Mouse (Mus musculus) cerebellum, adult 2 months (tissue): ENCODE measurements around the gene Ppp3r2. TPM values are rescaled to one million over a fixed set of nuclear protein-coding genes. Genes with fewer than 3 reads are reported as not detected.

ENCODE experiments used
- DNase-seq, 2 experiments: peaks; one replicate each; pipeline ENCODE4 v3.0.0; 2021
- H3K27ac ChIP-seq: fragments of 200-500 bp; 2 replicates; pipeline ENCODE4 v1.5.1; 2012; ENCODE audit warnings: low read length, control low read depth, inconsistent platforms; ENCODE audit not compliant: insufficient read depth
- H3K27me3 ChIP-seq: fragments of 200-500 bp; 2 replicates; pipeline ENCODE4 v1.6.1; 2012; ENCODE audit warnings: inconsistent platforms, mild to moderate bottlenecking, low read length, moderate library complexity; ENCODE audit not compliant: control insufficient read depth, insufficient read depth
- H3K4me1 ChIP-seq: fragments of 200-500 bp; 2 replicates; pipeline ENCODE4 v1.6.1; 2011; ENCODE audit warnings: low read length; ENCODE audit not compliant: control insufficient read depth, insufficient read depth
- H3K4me3 ChIP-seq: fragments of 200-500 bp; replicated peaks from 2 replicates; pipeline ENCODE3; 2011; ENCODE audit warnings: mild to moderate bottlenecking, low read depth, low read length, control low read depth; ENCODE audit not compliant: insufficient read depth
- CTCF ChIP-seq: fragments of 200-500 bp; IDR thresholded peaks from 2 replicates; pipeline ENCODE4 v1.5.1; 2011; ENCODE audit warnings: low read depth, mild to moderate bottlenecking, control low read depth, low read length, moderate library complexity, borderline replicate concordance; ENCODE audit not compliant: insufficient read depth
- POLR2A ChIP-seq: fragments of 200-500 bp; IDR thresholded peaks from 2 replicates; pipeline ENCODE4 v1.6.1; 2011; ENCODE audit warnings: low read length, control low read depth, borderline replicate concordance; ENCODE audit not compliant: insufficient read depth
- WGBS: fragments of 180-500 bp; shearing (Covaris S2); methylation state at CpG from one replicate; pipeline ENCODE4 v1.1.7; 2018; 5-methylcytosine and 5-hydroxymethylcytosine counted together
- polyA plus RNA-seq: library from polyadenylated mRNA; depleted of rRNA; stranded (reverse); fragments of >200 nt; gene quantifications from 2 replicates; pipeline ENCODE4 v1.2.3, GENCODE M21; 2012

The Ppp3r2 gene
- polyA plus RNA-seq, 1 experiment, result 0.20 TPM

DNA sequence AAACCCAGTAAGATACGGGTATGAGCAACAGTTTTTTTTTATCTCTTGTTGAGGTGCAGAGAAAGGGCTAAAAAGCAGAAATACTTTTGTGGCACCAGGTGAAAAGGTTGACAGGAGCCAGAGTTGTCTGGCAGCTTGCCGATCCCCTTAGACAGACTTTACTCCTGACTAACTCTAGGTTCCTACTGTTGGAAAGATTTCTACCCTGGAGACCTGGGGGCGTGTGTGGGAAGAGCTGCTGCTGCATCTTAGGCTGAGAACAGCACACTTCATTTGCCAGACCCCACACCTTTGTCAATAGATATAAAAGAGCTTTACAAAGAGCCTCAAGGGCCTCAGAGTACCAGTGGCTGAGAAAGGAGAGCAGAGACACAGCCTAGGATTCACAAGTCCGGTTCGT lies 17.0 kb downstream of the Ppp3r2 start:
- Histone ChIP-seq H3K4me1 (no peaks in the 10 kb centered on the region), H3K4me3 (no peak overlapping the region), H3K27me3 (no peaks in the 10 kb centered on the region), H3K27ac (no peak overlapping the region)
- no peak for DNase-seq
- TF ChIP-seq POLR2A (no peak), CTCF (no peak)
- WGBS, result 86% methylated on average over 5 of the region's 5 CpGs

DNA sequence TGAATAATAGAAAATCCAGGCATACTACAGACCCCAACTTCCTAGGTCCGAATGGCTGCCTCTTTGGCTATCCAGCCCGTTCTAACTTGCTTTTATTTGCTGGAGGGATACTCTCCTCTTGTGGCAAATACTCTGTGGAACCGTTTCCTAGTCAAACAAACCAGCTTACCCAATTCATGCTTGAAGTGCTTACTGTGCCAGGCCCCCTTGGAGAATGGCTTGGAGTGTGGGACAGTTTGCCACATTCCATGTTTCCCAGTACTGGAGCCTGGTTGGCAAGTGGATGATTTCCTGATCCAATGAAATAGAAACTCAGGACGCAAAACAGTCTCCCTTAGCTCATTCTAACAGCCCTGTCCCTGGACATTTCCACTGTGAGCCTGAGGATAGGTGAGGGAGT lies 19.6 kb downstream of the Ppp3r2 start:
- no peaks in the 10 kb centered on the region for H3K4me1 ChIP-seq
- no peak overlapping the region for H3K4me3 ChIP-seq
- TF ChIP-seq CTCF (no peak), POLR2A (no peak)
- no peak for DNase-seq
- 78% methylated on average over 4 of the region's 4 CpGs for WGBS
- no peaks in the 10 kb centered on the region for H3K27me3 ChIP-seq
- no peak overlapping the region for H3K27ac ChIP-seq

DNA sequence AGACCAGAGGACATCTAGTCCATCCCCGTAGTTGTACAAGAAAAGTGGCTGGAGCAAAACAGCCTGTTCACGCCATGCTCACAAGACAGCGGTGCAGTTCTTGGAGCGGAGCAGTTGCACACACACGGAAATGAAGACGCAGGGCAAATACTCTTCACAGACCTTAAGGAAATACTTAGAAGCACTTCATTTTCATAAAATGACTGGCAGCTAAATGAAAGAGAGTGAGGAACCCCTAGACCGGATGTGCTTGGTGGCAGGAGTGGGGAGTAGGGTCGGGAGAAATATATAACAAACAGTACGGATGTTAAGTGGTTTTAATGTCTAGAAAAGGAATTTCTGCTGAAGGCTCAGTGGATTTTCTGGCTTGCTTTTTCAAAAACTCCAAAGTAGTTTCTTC lies 20.2 kb downstream of the Ppp3r2 start:
- Histone ChIP-seq H3K27ac (no peak overlapping the region), H3K4me1 (no peaks in the 10 kb centered on the region), H3K4me3 (no peak overlapping the region), H3K27me3 (no peaks in the 10 kb centered on the region)
- TF ChIP-seq POLR2A (no peak), CTCF (no peak)
- no peak for DNase-seq
- WGBS, result 98% methylated on average over 9 of the region's 9 CpGs

DNA sequence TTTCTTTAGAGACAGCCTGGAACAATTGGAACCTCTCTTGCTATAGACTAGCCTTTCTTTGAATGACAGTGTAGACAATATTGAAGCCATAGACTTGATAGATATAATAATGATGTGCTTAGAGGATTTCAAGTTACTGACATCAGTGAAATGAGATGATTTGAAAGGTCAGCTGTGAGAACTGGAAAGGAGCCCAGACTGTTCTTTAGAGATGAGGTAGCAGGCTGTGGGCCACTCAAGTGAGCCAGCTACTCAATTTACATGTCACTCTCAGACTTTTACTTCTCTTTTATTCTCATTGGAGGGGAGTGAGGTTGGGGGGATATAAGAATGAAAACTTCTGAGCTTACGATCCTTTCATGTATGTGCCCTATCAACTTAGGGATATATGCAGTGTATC lies 22.4 kb downstream of the Ppp3r2 start:
- Histone ChIP-seq H3K27ac (no peak overlapping the region), H3K27me3 (no peaks in the 10 kb centered on the region), H3K4me3 (no peak overlapping the region), H3K4me1 (no peaks in the 10 kb centered on the region)
- DNase-seq, result no peak
- 83% methylated on average over 1 of the region's 1 CpGs for WGBS
- TF ChIP-seq CTCF, result no peak
- no peak for TF ChIP-seq POLR2A

DNA sequence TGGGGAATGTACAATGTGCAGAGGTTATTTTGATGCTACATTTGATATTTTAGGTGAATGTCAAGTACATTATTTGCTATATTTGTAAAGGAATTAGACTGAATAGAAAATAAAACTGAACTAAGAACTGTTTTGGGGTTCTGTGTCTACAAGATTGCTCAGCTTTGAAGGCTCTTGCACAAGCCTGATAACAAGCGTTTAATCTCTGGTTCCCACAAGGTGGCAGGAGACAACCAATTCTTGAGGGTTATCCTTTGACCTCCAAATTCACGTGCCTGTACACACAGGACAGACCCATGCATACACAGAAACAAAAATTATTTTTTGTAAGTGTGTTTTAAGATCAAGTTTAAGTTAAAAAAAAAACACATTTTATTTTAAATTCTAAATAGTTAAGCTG lies 41.9 kb downstream of the Ppp3r2 start:
- DNase-seq, result no peak
- H3K4me1 ChIP-seq, result no peaks in the 10 kb centered on the region
- H3K4me3 ChIP-seq, result no peak overlapping the region
- 53% methylated on average over 2 of the region's 2 CpGs for WGBS
- H3K27ac ChIP-seq, result no peak overlapping the region
- H3K27me3 ChIP-seq, result no peaks in the 10 kb centered on the region
- no peak for TF ChIP-seq CTCF
- no peak for TF ChIP-seq POLR2A

DNA sequence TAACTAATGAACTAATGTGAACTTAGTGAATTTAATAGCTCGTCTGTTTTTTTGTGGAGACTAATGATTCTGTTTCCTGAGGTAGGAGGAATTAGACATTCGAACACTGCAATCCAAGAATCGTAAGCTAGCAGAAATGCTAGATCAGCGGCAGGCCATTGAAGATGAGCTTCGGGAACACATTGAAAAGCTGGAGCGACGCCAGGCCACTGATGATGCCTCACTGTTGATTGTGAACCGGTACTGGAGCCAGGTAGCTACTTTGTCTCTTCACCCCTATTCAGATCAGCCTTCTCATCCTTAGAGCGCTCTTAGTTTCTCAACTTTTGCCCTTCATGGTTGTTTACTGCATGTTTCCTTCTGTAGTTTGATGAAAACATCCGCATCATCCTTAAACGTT lies 44.0 kb downstream of the Ppp3r2 start:
- Histone ChIP-seq H3K4me3 (no peak overlapping the region), H3K27ac (no peak overlapping the region), H3K4me1 (peaks cover 4% of the 10 kb centered on the region), H3K27me3 (no peaks in the 10 kb centered on the region)
- WGBS, result 65% methylated on average over 11 of the region's 11 CpGs
- TF ChIP-seq POLR2A, result no peak
- TF ChIP-seq CTCF, result no peak
- DNase-seq, result no peak

DNA sequence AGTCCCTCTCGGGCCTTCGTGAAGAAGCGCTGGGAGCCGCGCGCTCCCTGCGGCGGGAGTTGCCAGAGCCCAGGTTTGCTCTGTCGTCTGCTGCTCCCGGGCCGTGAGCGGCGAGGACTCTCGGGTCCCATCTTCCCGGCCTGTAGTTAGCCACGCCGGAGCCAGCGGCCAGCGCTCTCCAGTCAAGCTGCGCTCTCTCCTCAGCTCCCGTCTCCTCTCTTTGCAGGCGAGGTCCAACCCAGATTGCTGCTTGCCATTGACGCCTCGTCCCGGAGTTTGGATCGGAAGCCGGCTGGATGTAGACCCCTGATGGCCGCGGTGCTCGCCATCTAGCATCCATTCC lies 49.7 kb downstream of the Ppp3r2 start:
- under 1% methylated on average over 30 of the region's 30 CpGs for WGBS
- Histone ChIP-seq H3K27ac (peak overlapping the region; percentile 46), H3K27me3 (no peaks in the 10 kb centered on the region), H3K4me1 (peaks cover 4% of the 10 kb centered on the region), H3K4me3 (peak overlapping the region; percentile 76)
- TF ChIP-seq POLR2A (0 out of 2 replicates have a peak, but pooled peaks have one; percentile 65), CTCF (no peak)
- DNase-seq, result no peak

DNA sequence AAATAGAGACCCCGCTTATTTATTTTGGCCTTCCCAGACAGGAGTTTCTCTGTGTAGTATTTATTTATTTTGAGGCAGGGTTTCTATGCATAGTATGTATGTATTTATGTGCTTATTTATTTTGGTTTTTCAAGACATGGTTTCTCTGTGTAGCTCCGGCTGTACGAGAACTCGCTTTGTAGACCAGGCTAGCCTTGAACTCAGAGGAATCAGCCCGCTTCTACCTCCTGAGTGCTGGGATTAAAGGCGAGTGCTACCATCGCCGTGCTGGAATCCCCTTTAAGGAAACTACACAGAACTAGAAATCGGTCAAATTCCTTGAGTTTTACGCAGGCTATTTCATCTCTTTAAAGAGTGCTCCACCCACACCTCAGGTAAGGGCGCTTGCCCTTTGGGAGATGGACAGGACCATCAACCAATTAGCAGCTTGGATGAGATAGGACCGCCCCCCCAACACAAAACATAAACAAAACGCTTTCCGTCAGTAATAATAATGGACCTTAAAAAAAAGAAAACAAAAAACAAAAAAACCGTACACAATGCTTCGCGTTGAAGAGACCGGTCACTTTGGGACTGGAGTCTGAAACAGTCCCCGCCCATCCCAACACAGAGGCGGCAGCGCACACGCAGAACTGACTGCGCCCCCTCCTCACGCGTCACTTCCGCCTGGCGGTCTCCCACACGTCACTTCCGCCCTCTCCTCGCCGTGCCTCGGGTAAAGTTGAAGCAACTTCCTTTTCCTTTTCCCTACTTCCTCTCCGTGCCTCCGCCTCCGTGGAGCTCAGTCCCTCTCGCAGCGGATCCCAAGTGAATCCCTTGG lies 50.3 kb downstream of the Ppp3r2 start, which contains the start of gene Rnf20:
Gene Rnf20, plus strand, starts transcription at position 688 of the 820 bp plus-strand sequence.
- 4% methylated on average over 37 of the region's 37 CpGs for WGBS
- H3K4me1 ChIP-seq, result peaks cover 4% of the 10 kb centered on the region
- TF ChIP-seq POLR2A, result peak; percentile 82; the same call in 1 of the 2 replicates
- no peak for TF ChIP-seq CTCF
- H3K4me3 ChIP-seq, result peak within 1 kb of the TSS; percentile 76
- no peaks in the 10 kb centered on the region for H3K27me3 ChIP-seq
- peak within 1 kb of the TSS; percentile 46 for H3K27ac ChIP-seq
- DNase-seq, result peak; percentile 96 to 98
